Mouse (Mus musculus) small intestine, adult 2 months (tissue): ENCODE data around the gene Pkig.

Experiments used
- CTCF ChIP-seq: fragments of 200-500 bp; IDR thresholded peaks from 2 replicates; pipeline ENCODE4 v1.5.1; 2012; ENCODE audit warnings: low read depth, mild to moderate bottlenecking, control low read depth, inconsistent platforms, low read length, moderate library complexity, mixed read lengths; ENCODE audit not compliant: insufficient replicate concordance, insufficient read length; ENCODE audit errors: extremely low read depth
- POLR2A ChIP-seq: fragments of 200-500 bp; IDR thresholded peaks from 2 replicates; pipeline ENCODE4 v1.6.1; 2012; ENCODE audit warnings: low read depth, mild to moderate bottlenecking, control low read depth, inconsistent platforms, low read length, moderate library complexity

- no peak for TF ChIP-seq POLR2A
- no peak for TF ChIP-seq CTCF
These were observed 44.2 kb downstream of the Pkig start for GRCm38 (mm10) chr2:163702431-163702830.
